Comparison of ENCODE assay signal across 8 mouse cellular contexts in the genomic region with DNA sequence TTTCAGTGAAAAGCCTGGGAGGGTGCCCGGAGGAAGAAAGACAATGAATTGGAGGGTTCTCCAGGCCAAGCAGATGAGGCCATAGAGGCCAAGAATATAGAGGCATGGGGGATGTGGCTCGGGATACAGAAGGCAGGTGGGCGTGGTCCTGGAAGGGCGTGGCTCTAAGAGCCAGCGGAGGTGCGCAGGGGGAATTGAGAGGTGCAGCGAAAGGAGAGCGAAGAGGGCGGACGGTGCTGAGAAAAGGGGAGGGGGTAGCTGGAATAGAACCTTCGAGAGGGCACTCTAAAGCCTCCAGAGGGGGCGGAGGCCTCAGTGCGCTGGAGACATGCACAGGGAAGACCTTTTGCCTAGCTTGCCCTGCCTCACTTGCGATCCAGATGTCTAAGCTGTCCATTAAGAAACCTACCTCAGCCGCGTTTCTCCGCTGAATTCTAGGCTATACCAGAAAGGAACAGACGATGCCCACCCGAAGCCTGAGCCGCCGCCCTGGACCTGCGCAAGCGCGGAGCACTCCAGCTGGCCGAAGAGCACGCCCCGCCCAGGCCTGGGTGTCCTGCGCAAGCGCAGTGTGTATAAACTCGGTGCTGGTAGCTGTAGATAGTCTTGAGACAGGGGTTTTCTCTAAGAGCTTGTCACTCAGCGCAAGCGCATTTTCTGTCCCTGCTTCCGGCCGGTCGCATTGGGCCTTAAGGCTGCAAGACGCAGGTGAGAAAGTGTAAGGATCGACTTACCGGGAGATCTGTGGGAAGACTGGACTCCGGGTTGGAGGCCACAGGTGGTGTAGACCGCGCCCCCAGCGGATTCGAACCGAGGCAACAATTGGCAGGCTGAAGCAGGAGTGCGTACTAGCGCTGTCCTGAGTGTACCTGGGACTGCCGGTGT. TPM values are rescaled to one million over a fixed set of nuclear protein-coding genes. Genes with fewer than 3 reads are reported as not detected.
DNase-seq lines count a peak whose midpoint lies in the region; ATAC-seq lines count a peak whose summit lies in the region.

A gene (minus strand): TSS at position 525 of the 885 bp plus-strand sequence.

- intact Hi-C loops in gastrocnemius, postnatal 14 days (cut with DNase I; ENCODE audit: low total_unique reads) = no loop called here
- intact Hi-C loops in left cerebral cortex, postnatal 10 days (cut with DNase I) = no loop called here

- peak; percentile 95 to 97 for DNase-seq in adrenal gland, adult (ENCODE audit: inconsistent age in 2 of 2, low spot score in 1 of 2)
- peak; percentile 97 for DNase-seq in embryo, embryonic 10.5 days (ENCODE audit: low spot score)
- DNase-seq in gastrocnemius, postnatal 14 days = peak; percentile 91
- DNase-seq in left cerebral cortex, postnatal 10 days (ENCODE audit: extremely low spot score in 1 of 2, low spot score in 2 of 2) = peak; percentile 86 to 94
- DNase-seq in right cerebral cortex, postnatal 25 days = peak; percentile 90
- DNase-seq in urinary bladder, postnatal 4 days (ENCODE audit: low spot score in 2 of 2) = peak; percentile 88 to 90

- peak; percentile 96 for ATAC-seq in inflammation-experienced regulatory T-cells, adult 6 months
- ATAC-seq in megakaryocyte-erythroid progenitor cell, adult 5-6 weeks (replicated peaks; ENCODE audit: low FRiP score, low TSS enrichment, poor library complexity, severe bottlenecking) = peak; percentile 97

RNA-seq across cellular contexts. Expression of the gene that starts here (rescaled TPM):
- 1 to 10 TPM; 4.1 to 5.8 TPM for total RNA-seq in gastrocnemius, postnatal 14 days (2021)
- 10 to 100 TPM; 19.2 to 41.4 (median 37.6) TPM for polyA plus RNA-seq in inflammation-experienced regulatory T-cells, adult 6 months (2017; shearing (Covaris generic))
- total RNA-seq in left cerebral cortex, postnatal 10 days (2021) = 10 to 100 TPM; 74.7 to 79.4 TPM
- total RNA-seq in megakaryocyte-erythroid progenitor cell, adult 5-6 weeks (2014; fragmentation: Nextera tagmentation) = 0.59 and 2.0 TPM in 2 replicates
- 0.42 and 3.7 TPM in 2 replicates for total RNA-seq in megakaryocyte-erythroid progenitor cell, adult 5-6 weeks (2017)

Comparison
In these comparisons a context has a peak if more than half of its experiments do, and no peak if none do; other contexts are left out.
1. Peak in every context shown above with its lines: DNase-seq and ATAC-seq.
2. RNA of the gene that starts here (total RNA-seq): 74.7 to 79.4 TPM in left cerebral cortex, postnatal 10 days; 4.1 to 5.8 TPM in gastrocnemius, postnatal 14 days and 0.42 to 3.7 TPM in megakaryocyte-erythroid progenitor cell, adult 5-6 weeks; every median in the first group is over 10 times any median in the second.